Mouse (Mus musculus) E14TG2a.4 (cell line): ENCODE data around the gene Dnaic2.

Experiments
- H3K27me3 ChIP-seq: 2 replicates; pipeline ENCODE4 v1.6.1; 2014; ENCODE audit warnings: low read length, control low read depth; ENCODE audit not compliant: insufficient read depth
- H3K36me3 ChIP-seq: 2 replicates; pipeline ENCODE4 v1.6.1; 2014; ENCODE audit warnings: low read length, control low read depth; ENCODE audit not compliant: insufficient read depth
- H3K4me1 ChIP-seq: replicated peaks from 2 replicates; pipeline ENCODE4 v1.6.1; 2014; ENCODE audit warnings: low read depth, low read length, control low read depth
- H3K4me3 ChIP-seq: replicated peaks from 2 replicates; pipeline ENCODE4 v1.5.1; 2014; ENCODE audit warnings: mild to moderate bottlenecking, low read length
- H3K9me3 ChIP-seq: 2 replicates; pipeline ENCODE4 v1.6.1; 2014; ENCODE audit warnings: low read length, control low read depth
- CTCF ChIP-seq: conservative IDR thresholded peaks from 2 replicates; pipeline ENCODE4 v1.5.1; 2014; ENCODE audit warnings: low read length
- NANOG ChIP-seq: IDR thresholded peaks from 2 replicates; pipeline ENCODE4 v1.6.1; 2014; ENCODE audit warnings: borderline replicate concordance, low read length, mixed read lengths
- POU5F1 ChIP-seq: IDR thresholded peaks from 2 replicates; pipeline ENCODE4 v1.6.1; 2014; ENCODE audit warnings: low read length, borderline replicate concordance

Gene Dnaic2

DNA sequence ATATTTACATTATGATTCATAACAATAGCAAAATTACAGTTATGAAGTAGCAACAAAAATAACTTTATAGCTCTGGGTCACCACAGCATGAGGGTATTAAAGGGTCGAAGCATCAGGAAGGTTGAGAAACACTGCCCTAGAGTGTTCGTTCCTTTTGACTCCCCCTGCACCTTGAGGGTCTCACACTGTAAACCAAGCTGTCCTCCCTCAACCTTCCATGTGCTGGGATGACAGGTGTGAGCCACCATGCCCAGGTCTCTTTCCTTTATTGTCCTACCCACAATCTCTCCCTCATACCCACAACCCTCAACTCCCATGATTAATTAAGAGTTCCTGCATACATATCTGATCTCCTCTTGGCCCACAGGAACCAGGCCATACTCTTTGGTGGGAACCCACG, 15.8 kb upstream of the Dnaic2 start:
- Histone ChIP-seq H3K4me3 (no peak overlapping the region), H3K4me1 (peaks cover 14% of the 10 kb centered on the region), H3K9me3 (no peaks in the 10 kb centered on the region), H3K27me3 (no peaks in the 10 kb centered on the region), H3K36me3 (peaks cover 77% of the 10 kb centered on the region)
- no peak for TF ChIP-seq CTCF
- TF ChIP-seq POU5F1: no peak
- TF ChIP-seq NANOG: no peak

DNA sequence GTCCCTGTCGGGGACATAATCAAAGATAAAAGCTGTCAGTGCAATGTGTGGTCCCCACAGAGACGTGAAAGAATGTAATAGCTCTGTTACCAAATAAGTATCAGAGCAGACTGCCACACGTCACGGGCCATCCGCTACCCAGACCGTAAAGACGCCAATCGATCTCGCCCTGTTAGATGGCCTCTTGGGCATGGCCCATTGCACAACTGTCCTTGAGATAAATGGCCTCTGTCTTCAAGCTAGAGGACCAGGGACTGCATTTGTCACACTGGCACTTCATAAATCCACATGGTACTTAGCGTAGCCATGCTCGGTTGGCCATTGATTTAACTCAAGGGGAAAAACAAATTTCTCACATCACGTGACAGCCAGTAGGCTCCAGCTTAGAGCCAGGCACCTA, 15.3 kb upstream of the Dnaic2 start:
- Histone ChIP-seq H3K4me1 (peaks cover 14% of the 10 kb centered on the region), H3K9me3 (no peaks in the 10 kb centered on the region), H3K36me3 (peaks cover 77% of the 10 kb centered on the region), H3K4me3 (no peak overlapping the region), H3K27me3 (no peaks in the 10 kb centered on the region)
- TF ChIP-seq CTCF (no peak), NANOG (no peak), POU5F1 (no peak)

DNA sequence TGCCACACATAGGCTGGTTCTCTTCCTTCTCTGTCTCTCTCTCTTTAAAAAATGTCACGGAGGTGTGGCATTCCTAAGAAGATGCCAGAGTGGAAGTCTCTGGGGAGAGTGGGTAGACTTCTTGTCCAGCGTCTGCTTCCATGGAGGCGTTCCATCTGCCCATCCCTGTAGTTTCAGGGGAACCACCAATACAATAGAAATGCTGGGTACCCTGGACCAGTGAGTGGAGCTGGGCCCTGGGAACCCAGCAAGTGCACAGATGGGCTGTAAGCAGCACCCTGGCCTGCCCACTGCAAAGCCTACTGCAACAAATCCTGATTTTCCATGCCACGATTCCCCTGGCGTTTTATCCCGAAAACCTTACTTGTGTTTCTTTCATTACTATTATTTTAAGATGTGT, 12.7 kb upstream of the Dnaic2 start:
- peaks cover 57% of the 10 kb centered on the region for H3K36me3 ChIP-seq
- no peak overlapping the region for H3K4me3 ChIP-seq
- no peak for TF ChIP-seq CTCF
- TF ChIP-seq POU5F1: no peak
- no peak for TF ChIP-seq NANOG

DNA sequence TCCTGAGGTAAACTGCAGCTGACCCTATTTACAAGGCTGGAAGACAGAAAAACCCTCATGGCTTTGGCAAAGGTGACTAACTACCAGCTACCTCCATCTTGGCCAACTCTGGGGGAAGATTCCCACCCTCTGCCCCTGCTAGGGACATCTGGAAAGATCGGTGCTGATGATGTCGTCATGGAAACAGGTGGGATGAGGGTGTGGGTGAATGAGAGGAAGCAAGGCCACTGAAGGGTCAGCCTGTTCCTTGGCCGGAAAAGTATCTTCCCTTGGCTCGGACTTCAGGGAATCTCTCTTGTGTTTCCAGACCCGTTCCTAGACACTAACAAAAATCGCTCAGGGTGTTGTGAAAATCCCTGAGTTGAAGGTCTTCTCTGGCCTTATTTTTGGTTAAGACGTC, 11.7 kb upstream of the Dnaic2 start:
- peaks cover 14% of the 10 kb centered on the region for H3K4me1 ChIP-seq
- no peak for TF ChIP-seq CTCF
- TF ChIP-seq NANOG: no peak
- no peaks in the 10 kb centered on the region for H3K27me3 ChIP-seq
- peaks cover 47% of the 10 kb centered on the region for H3K36me3 ChIP-seq
- no peak overlapping the region for H3K4me3 ChIP-seq
- no peaks in the 10 kb centered on the region for H3K9me3 ChIP-seq

More for the DNA sequence above, 12.7 kb upstream of the Dnaic2 start:
- Histone ChIP-seq H3K9me3 (no peaks in the 10 kb centered on the region), H3K4me1 (peaks cover 14% of the 10 kb centered on the region), H3K27me3 (no peaks in the 10 kb centered on the region)

DNA sequence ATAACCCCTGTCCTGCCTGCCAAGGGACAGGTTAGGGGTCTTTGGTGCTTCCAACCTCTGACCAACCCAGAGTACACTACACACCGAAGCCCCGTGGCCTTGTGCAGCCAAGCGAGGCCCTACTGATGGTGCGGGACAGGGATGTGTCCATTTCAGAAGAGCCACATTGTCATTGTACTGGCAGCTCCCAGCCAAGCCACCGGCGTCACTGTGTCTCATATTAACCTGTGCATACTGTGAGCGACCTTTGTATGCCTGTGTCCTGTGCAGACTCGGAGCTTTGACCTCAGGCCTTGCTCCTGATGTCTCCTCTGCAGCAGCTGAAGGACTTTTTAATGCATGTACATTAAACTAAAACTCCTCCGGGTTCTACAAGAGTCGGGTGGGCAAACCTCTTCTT, 6.7 kb upstream of the Dnaic2 start:
- Histone ChIP-seq H3K36me3 (peaks cover 16% of the 10 kb centered on the region; the same call in 1 of the 2 replicates), H3K4me3 (no peak overlapping the region), H3K27me3 (no peaks in the 10 kb centered on the region), H3K4me1 (peaks cover 16% of the 10 kb centered on the region), H3K9me3 (no peaks in the 10 kb centered on the region)
- TF ChIP-seq CTCF (no peak), POU5F1 (no peak), NANOG (no peak)

DNA sequence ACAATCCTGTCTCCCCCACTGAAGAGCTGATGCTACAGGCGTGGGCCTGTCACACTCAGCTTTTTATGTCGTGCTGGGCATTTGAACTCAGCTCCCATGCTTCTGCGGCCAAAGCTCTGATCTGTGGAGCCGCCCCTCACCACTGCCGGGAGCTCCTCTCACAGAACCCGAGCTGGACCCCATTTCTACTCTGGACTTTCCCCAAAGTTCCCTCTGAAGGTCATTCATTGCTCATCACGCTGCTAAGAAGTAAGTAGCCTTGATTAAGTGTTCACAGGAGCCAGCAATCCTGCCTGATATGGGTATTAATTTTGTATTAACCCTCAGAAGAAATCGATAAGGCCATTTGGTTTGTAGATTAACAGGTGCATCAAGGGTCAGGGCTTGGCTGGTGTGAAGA, 4.8 kb upstream of the Dnaic2 start:
- H3K4me3 ChIP-seq: no peak overlapping the region
- TF ChIP-seq CTCF (no peak), POU5F1 (no peak), NANOG (no peak)
- H3K36me3 ChIP-seq: peaks cover 6% of the 10 kb centered on the region; the same call in 1 of the 2 replicates
- no peaks in the 10 kb centered on the region for H3K9me3 ChIP-seq
- H3K4me1 ChIP-seq: peaks cover 26% of the 10 kb centered on the region
- peaks cover 8% of the 10 kb centered on the region for H3K27me3 ChIP-seq

DNA sequence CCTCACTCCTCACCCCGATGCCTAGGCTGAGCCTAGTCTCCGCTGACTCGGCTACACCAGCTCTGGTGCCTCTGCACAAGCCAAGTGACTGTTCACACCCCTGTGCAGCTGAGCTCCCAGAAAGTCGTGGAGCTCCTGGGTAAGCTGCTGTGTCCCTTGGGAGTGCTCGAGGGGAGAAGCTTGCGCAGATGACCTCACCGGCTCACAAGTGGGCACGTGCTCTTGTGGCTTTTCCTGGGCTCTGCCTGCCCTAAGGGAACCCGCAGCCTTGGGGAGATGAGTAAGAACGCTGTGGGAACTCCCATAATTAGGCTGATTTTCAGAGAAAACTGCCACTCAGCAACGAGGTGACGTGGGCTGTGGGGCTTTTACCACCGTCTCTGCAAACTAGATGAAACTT, 4.2 kb upstream of the Dnaic2 start:
- no peak for TF ChIP-seq POU5F1
- no peak for TF ChIP-seq CTCF
- TF ChIP-seq NANOG: no peak
- Histone ChIP-seq H3K27me3 (peaks cover 13% of the 10 kb centered on the region), H3K4me3 (no peak overlapping the region), H3K9me3 (no peaks in the 10 kb centered on the region), H3K4me1 (peaks cover 30% of the 10 kb centered on the region), H3K36me3 (peaks cover 6% of the 10 kb centered on the region; the same call in 1 of the 2 replicates)

DNA sequence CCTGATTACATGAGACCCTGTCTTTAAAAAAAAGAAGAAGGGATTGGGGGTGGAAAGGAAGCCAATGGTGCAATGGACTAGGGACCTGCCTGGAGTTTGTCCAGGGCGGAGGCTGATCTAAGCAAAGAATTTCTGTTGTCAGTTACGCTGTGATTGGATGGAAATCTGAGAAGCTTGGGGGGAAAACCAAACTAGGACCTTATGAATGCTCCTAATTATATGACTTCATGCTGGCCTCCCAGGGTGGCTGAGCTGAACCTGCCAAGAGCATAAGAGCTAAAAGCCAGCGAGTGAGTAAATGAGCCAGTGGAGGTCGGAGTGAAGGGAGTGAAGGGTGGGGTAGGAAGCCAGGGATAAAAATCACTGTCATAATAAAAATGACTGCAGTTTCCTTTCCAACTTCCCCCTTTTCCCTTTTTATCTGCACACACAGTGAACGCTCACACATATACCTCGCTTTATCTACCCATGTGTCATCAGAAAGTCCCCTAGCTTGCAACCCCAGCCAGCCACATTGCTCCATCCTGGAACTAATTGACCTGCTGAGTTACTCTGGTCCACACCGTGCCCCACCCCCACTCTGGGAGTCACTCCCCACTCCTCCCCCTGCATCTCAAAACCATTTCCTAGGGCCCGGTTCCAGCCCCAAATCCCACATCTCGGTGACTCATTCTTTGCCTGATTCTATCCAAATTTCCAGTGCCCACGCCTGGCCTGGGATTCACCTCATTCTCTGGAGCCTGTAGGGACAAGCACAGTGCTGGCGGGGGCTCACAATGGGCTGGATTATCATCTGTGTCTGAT, 2.2 kb upstream of the Dnaic2 start:
- no peak for TF ChIP-seq CTCF
- peaks cover 48% of the 10 kb centered on the region for H3K4me1 ChIP-seq
- H3K36me3 ChIP-seq: no peaks in the 10 kb centered on the region
- H3K4me3 ChIP-seq: no peak overlapping the region
- no peaks in the 10 kb centered on the region for H3K9me3 ChIP-seq
- H3K27me3 ChIP-seq: peaks cover 24% of the 10 kb centered on the region

DNA sequence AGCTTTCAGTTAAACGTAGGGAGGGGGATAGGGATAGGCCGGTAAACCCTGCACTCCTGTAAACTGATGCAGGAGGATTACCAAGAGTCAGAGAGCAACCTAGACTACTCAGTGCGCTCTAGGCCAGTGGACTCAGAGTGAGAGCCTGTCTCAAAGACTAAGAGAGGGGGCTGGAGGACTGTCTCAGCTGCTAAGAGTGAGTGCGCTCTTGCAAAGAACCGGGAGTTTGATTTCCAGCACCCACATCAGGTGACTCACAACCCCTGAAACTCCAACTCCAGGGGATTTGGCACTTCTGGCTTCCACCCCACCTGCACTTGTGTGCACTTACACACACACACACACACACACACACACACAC, 598 bp downstream of the Dnaic2 start:
- Histone ChIP-seq H3K27me3 (peaks cover 28% of the 10 kb centered on the region), H3K4me1 (peaks cover 51% of the 10 kb centered on the region), H3K4me3 (peak overlapping the region; percentile 46), H3K9me3 (no peaks in the 10 kb centered on the region), H3K36me3 (no peaks in the 10 kb centered on the region)
- no peak for TF ChIP-seq NANOG
- TF ChIP-seq POU5F1: no peak
- TF ChIP-seq CTCF: no peak
